Mouse (Mus musculus) cerebellum, adult 2 months (tissue): ENCODE measurements around the gene Chrng.
A peak's percentile ranks its signal among the peaks of the same experiment; 100 is the strongest.

ENCODE experiments used
- CTCF ChIP-seq: fragments of 200-500 bp; IDR thresholded peaks from 2 replicates; pipeline ENCODE4 v1.5.1; 2011; ENCODE audit warnings: low read depth, mild to moderate bottlenecking, control low read depth, low read length, moderate library complexity, borderline replicate concordance; ENCODE audit not compliant: insufficient read depth
- POLR2A ChIP-seq: fragments of 200-500 bp; IDR thresholded peaks from 2 replicates; pipeline ENCODE4 v1.6.1; 2011; ENCODE audit warnings: low read length, control low read depth, borderline replicate concordance; ENCODE audit not compliant: insufficient read depth

DNA sequence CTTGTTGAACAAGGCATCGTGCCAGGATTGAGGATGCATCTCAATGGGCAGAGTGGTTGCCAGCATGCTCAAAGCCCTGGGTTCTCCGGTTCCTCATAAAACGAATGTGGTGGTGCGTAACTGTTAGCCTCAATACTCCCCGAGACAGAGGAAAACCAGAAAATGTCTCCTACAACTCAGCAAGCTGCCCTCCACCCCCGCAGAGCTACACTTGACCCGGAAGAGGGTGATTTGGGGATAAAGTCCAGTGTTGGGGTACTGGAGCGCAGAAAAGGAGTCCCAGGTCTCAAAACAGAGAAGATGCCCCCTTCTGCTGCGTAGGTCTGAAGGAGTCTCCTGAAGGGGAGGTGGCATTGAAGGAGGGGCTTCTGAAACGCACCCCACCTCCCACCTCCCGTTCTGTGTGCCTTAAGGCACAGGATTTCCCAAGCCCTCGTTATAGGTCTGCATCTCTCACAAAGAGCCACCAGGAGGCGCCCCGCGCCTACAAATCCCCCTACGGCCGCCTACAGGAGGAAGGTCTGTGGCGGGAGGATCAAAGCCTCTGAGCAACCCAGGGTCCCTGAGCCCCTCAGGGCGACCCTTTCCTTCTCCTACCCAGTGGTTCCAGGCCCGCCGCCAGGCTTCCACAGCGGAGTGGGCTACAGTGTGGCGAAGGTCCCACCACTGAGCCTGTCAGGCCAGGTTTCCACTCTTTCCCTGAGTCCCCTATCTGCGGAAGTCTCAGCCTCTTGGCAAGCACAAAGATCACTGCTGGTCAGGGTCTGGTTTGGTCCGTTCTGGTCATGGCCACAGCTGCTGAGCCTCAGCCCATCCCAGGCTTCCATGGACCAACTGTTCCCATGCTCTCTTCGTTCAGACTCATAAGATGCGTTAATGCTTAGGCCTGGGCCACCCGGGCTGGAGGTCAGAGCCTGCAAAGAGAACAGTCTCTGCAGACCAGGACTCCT lies 30.2 kb upstream of the Chrng start:
- TF ChIP-seq CTCF (peak; percentile 62), POLR2A (no peak)
